Mouse (Mus musculus) T-helper 2 cell (primary cell): ENCODE measurements around the gene 0610009B22Rik.
"Not testable (repeated sequence)": the region's sequence is repeated elsewhere in the genome, so short reads cannot be mapped to it uniquely, and the experiment has no call there.

Experiments used
- in situ Hi-C: fragments of 300-600 bp; cut with MboI, MseI; formaldehyde crosslinking; loops from one replicate; pipeline ENCODE4 v1.15.1; 2025; ENCODE audit warnings: high pct_unique_total_duplicates

The 0610009B22Rik gene

GRCm38 (mm10) chr11:51688330-51689328, at the start of gene 0610009B22Rik:
0610009B22Rik (minus strand) TSS chr11:51688874.
- in situ Hi-C loops = loop anchor here (5.0 kb wide), 1 partner anchor 46 kb away; no protein-coding TSS in a partner anchor

DNA sequence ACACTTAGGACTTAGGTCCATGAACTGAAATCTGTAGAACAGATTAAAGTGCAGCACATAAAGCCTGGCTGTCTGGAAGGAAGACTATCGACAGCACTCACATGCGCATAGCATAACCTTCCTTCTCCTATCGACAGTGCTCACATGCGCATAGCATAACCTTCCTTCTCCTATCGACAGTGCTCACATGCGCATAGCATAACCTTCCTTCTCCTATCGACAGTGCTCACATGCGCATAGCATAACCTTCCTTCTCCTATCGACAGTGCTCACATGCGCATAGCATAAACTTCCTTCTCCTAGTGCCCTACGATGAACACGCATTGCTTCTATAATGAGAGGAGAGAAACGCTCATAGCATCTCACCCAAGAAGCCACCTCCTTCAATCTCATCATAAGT, 45.5 kb upstream of the 0610009B22Rik start:
- in situ Hi-C loops = not testable (repeated sequence)

DNA sequence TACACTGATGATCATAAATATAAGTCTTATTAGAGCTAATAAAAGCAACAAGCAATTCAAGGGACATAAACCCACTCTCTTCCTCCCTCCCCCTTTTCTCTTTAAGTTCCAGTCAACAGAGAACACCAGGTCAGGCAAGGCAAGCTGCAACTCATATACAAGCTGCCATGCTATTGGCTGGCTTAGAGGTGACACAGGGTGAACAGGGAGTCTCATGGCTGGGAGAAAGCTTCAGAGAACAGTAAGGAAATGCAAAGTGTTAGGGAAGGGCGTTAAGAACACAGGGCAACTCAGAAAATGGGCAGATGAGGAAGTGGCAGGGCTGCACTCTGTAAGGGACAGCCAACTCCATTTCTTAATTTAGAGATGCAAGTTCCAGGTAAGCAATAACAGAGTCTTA, 44.2 kb upstream of the 0610009B22Rik start:
- in situ Hi-C loops = no loop called here

DNA sequence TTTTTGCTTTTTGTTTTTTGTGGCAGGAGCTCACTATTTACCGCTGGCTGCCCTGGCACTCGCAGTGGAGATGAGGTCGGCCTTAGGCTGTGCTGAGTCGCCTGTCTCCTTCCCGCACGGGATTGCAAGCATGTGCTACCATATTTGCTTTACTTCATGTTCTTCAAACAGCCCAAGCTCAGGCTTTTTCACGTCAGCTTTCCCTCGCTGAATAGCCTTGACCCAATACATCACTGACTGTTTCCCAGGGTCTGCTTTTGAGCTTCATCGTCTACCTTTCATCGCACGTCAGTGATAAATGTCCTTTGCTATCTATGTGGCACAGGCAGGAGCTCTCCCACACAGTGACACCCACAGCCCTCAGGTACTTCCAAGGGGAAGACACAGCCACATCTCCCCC, 32.4 kb upstream of the 0610009B22Rik start:
- in situ Hi-C loops = loop anchor here (10.0 kb wide), 1 partner anchor 264 kb away; no protein-coding TSS in a partner anchor

GRCm38 (mm10) chr11:51707080-51707479, 18.4 kb upstream of the 0610009B22Rik start:
- in situ Hi-C loops = no loop called here

DNA sequence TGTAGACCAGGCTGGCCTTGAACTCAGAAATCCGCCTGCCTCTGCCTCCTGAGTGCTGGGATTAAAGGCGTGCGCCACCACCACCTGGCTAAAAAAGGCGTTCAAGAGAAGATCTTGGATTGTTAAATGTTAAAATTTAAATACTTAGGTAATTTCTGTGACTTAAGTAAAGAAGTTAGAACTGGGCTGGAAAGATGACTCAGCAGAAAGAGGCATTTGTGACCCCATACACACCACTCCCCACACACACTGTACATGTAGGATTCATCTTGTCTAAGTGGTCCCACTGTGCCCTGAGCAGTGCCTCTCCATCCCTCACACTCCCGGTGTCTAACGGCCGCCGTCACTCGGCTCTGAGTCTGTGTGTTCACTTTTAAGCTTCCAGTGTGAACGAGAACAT, 17.8 kb upstream of the 0610009B22Rik start:
- in situ Hi-C loops = no loop called here

GRCm38 (mm10) chr11:51703379-51703998, 14.8 kb upstream of the 0610009B22Rik start:
- in situ Hi-C loops = no loop called here

GRCm38 (mm10) chr11:51702831-51703230, 14.2 kb upstream of the 0610009B22Rik start:
- in situ Hi-C loops = no loop called here

DNA sequence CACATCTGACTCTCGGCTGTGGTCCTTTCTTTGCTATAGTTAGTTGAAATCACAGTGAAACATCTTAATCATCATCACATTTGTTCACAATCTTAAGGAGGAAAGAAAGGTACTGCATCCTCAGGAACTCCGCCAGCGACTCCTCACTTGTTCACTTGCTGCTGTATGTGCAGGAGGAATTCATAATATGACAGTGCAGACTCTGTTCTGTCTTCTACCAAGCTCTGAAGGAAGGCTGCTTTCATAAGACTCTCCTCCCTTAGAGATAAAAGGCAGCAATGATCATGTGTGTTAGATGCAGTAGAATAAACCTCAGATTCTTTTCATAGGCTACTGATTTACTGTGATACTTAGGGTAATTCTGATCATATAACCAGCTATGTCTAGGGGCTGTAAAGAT, 6.3 kb upstream of the 0610009B22Rik start:
- in situ Hi-C loops = no loop called here

DNA sequence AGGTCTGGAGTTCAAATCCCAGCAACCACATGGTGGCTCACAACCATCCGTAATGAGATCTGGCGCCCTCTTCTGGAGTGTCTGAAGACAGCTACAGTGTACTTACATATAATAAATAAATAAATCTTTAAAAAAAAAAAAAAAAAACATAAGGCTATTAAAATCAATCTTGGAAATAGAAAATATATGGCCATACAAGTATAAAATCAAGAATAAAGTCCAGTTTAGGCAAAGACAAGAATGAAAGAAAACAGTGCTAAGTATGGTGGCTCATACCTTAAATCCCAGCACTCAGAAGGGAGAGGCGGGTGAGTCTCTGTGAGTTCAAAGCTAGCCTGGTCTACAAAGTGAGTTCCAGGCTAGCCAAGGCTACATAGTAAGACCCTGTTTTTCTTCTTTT, 1.9 kb upstream of the 0610009B22Rik start:
- in situ Hi-C loops = not testable (repeated sequence)

DNA sequence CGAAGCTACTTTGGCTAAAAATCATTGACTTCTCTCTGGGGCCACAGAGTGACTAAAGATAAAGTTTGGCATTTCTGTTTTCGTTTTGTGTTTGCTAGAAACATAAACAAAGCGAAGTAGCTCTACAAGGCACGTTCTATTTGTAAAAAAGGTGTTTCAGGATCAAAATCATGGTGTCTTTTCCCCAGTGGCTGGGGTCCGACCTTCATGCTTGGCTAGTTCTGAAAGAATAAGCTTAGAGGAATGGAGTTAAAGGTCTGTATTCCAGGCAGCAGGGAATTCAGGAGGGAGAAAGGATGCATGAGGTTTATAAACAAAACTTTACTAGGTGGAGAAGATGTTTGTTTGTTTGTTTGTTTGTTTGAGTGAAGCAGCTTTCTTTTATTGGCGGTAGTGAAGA, 669 bp upstream of the 0610009B22Rik start:
- in situ Hi-C loops = loop anchor here (5.0 kb wide), 1 partner anchor 47 kb away; no protein-coding TSS in a partner anchor

DNA sequence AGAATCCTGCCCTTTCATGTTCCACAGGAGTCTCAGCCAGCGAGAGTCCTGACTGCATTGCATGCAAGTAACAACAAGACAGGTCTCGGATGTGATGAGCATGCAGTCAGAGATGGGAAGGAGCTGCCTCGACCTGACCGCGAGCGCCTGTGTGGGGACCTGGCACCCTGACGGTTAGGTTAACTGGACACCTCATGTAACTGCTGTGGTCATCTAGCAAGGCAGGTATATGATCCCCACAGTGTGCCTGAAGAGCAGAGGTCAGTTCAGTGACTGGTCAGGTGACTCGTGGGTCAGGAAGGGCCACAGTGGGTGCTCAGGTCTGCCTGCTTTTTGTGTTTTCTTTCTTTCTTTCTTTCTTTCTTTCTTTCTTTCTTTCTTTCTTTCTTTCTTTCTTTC, 6.7 kb downstream of the 0610009B22Rik start:
- in situ Hi-C loops = loop anchor here (5.0 kb wide), 1 partner anchor 60 kb away; no protein-coding TSS in a partner anchor

DNA sequence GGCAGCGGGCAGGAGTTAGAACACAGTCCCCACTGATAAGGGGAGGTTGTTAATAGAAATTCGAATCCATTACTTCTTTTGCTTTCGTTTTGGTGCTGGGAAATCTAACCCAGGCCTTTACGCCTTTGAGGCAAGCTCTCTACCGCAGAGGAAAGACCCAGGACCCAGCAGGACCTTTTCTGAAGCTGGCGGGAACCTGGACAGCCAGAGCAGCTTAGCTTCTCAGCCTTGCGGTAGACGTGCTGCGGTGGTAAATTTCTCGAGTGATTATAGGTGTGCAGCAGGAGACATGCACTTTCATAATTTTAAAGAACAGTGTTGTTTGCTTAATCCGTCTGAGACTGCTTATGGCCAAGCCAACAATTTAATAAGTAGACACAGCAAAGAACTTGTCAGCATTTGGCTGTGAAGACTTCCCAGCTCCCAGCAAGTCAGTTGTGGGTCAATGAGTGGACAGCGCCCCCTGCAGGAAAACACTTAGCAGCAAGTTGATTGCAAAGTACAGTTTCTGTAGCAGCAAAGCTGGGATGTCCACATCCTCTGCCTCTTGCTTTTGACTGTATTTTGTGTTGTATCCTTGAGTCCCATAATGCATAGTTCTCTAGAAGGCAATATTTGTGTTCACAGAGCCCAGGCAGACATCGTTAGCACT, 7.2 kb downstream of the 0610009B22Rik start:
- in situ Hi-C loops = loop anchor here (5.0 kb wide), 1 partner anchor 59 kb away; no protein-coding TSS in a partner anchor

DNA sequence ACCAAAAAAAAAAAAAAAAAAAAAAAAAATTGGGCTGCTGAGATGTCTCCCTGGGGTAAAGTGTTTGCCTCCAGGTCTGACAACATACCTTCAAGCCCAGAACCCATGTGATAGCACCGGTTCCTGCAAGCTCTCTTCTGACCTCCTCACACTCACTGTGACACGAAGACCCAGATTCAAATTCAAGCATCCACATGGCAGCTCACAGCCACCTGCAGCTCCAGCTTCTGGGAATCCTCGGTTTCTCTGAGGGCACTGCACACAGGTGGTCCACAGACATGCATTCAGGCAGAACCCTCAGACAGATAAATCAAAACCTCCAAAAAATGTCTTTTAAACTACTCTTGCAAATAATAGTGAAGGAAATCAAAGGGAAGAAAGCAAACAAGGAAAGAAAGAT, 9.2 kb downstream of the 0610009B22Rik start:
- in situ Hi-C loops = no loop called here

GRCm38 (mm10) chr11:51677737-51678418, 10.8 kb downstream of the 0610009B22Rik start:
- in situ Hi-C loops = no loop called here

DNA sequence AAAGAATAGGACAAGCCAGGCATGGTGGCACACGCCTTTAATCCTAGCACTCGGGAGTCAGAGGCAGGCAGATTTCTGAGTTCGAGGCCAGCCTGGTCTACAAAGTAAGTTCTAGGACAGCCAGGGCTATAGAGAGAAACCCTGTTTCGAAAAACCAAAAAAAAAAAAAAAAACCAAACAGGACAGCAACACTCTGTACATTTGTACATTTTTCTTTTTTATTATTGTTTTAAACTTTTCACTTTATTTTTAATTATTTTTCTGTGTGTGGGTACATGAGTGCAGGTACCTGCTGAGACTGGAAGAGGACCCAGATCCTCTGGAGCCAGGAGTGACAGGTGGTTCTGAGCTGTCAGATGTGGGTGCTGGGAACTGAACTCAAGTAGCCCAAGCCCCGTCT, 13.3 kb downstream of the 0610009B22Rik start:
- in situ Hi-C loops = no loop called here

- in situ Hi-C loops = no loop called here
Measured at GRCm38 (mm10) chr11:51673291-51673690, 15.4 kb downstream of the 0610009B22Rik start.

DNA sequence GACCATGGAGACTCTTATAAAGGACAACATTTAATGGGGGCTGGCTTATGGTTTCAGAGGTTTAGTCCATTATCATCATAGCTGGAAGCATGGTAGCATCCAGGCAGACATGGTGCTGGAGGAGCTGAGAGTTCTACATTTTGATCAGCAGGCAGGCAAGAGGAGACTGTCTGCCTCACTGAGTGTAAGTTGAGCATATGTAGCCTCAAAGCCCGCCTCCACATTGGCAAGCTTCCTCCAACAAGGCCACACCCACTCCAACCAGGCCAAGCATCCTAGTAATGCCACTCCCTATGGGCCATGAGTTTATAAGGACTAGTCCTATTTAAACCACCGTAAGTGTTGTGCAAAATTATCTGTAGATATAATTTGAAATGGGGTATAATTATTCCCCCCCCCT, 17.3 kb downstream of the 0610009B22Rik start:
- in situ Hi-C loops = no loop called here

- in situ Hi-C loops = no loop called here
Measured at GRCm38 (mm10) chr11:51670846-51671245, 17.8 kb downstream of the 0610009B22Rik start.

GRCm38 (mm10) chr11:51664747-51665146, 23.9 kb downstream of the 0610009B22Rik start:
- in situ Hi-C loops = not testable (repeated sequence)

DNA sequence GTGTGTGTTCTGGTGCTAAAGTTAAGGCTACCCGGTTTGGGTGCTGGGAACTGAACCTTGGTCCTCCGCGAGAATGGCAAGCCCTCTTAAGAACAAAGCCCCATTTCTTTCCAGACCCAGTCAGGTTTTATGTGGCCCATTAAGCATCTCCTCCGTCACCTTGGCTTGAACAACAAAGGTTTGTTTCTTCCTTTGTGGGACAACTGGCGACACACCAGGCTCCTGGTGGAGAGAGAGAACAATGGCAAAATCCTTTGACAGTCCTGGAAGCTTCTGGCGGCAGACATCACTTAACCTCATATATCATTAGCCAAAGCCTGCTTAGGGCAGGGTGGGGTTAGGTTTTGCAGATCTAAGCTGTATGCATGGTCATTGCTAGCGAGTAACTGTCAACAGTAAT, 26.0 kb downstream of the 0610009B22Rik start:
- in situ Hi-C loops = no loop called here
